Mouse (Mus musculus): ENCODE measurements around the gene Alpk3. TPM values are rescaled to one million over a fixed set of nuclear protein-coding genes. Genes with fewer than 3 reads are reported as not detected.
"Not testable (repeated sequence)": the region's sequence is repeated elsewhere in the genome, so short reads cannot be mapped to it uniquely, and the experiment has no call there.

The Alpk3 gene
- total and polyA plus RNA-seq, 2 experiments from 2014 or later = 0.16 TPM

GRCm38 (mm10) chr7:81133416-81133815 lies 76.0 kb downstream of the Alpk3 start:
- H3K36me3 ChIP-seq (ENCODE audit: insufficient read depth, low read length) = no peaks in the 10 kb centered on the region
- H3K27me3 ChIP-seq (ENCODE audit: insufficient read depth, low read length) = no peaks in the 10 kb centered on the region
- H3K9ac ChIP-seq (replicated peaks; ENCODE audit: low read length) = no peak overlapping the region
- 61% methylated on average over 6 of the region's 6 CpGs for WGBS
- DNase-seq (ENCODE audit: low spot score) = no peak
- no peak for TF ChIP-seq CTCF (IDR thresholded peaks at IDR 0.05; ENCODE audit: low read depth)
- H3K27ac ChIP-seq = no peak overlapping the region
- H3K4me3 ChIP-seq (ENCODE audit: low read length) = no peak overlapping the region
- H3K4me2 ChIP-seq (ENCODE audit: low read depth, low read length) = no peak overlapping the region
- H3K9me3 ChIP-seq (ENCODE audit: low read length) = no peaks in the 10 kb centered on the region
- no peak for ATAC-seq
- 0 out of 2 replicates have a peak, but pooled peaks cover 8% of the 10 kb centered on the region for H3K4me1 ChIP-seq (ENCODE audit: insufficient read depth, low read length)

- H3K9ac ChIP-seq (replicated peaks; ENCODE audit: low read length) = no peak overlapping the region
- no peak overlapping the region for H3K4me2 ChIP-seq (ENCODE audit: low read depth, low read length)
- 0 out of 2 replicates have a peak overlapping the region, but pooled peaks have one; percentile 70 for H3K27ac ChIP-seq
- no peak overlapping the region for H3K4me3 ChIP-seq (ENCODE audit: low read length)
- H3K9me3 ChIP-seq (ENCODE audit: low read length) = no peaks in the 10 kb centered on the region
- ATAC-seq = peak; percentile 16; the same call in 1 of the 2 replicates
- no peak for TF ChIP-seq CTCF (IDR thresholded peaks at IDR 0.05; ENCODE audit: low read depth)
- H3K36me3 ChIP-seq (ENCODE audit: insufficient read depth, low read length) = no peaks in the 10 kb centered on the region
- 0 out of 2 replicates have a peak, but pooled peaks cover 8% of the 10 kb centered on the region for H3K4me1 ChIP-seq (ENCODE audit: insufficient read depth, low read length)
- H3K27me3 ChIP-seq (ENCODE audit: insufficient read depth, low read length) = no peaks in the 10 kb centered on the region
- 78% methylated on average over 2 of the region's 2 CpGs for WGBS
- DNase-seq (ENCODE audit: low spot score) = no peak
These were observed 76.5 kb downstream of the Alpk3 start for GRCm38 (mm10) chr7:81133941-81134340.

- no peaks in the 10 kb centered on the region for H3K27me3 ChIP-seq (ENCODE audit: insufficient read depth, low read length)
- 0 out of 2 replicates have a peak, but pooled peaks cover 8% of the 10 kb centered on the region for H3K4me1 ChIP-seq (ENCODE audit: insufficient read depth, low read length)
- no peaks in the 10 kb centered on the region for H3K9me3 ChIP-seq (ENCODE audit: low read length)
- TF ChIP-seq CTCF (IDR thresholded peaks at IDR 0.05; ENCODE audit: low read depth) = peak; percentile 51
- ATAC-seq = peak; percentile 94
- no peaks in the 10 kb centered on the region for H3K36me3 ChIP-seq (ENCODE audit: insufficient read depth, low read length)
- H3K4me2 ChIP-seq (ENCODE audit: low read depth, low read length) = peak overlapping the region; percentile 25
- 0 out of 2 replicates have a peak overlapping the region, but pooled peaks have one; percentile 4 for H3K9ac ChIP-seq (replicated peaks; ENCODE audit: low read length)
- DNase-seq (ENCODE audit: low spot score) = peak; percentile 79
- WGBS = 18% methylated on average over 9 of the region's 9 CpGs
- H3K4me3 ChIP-seq (ENCODE audit: low read length) = no peak overlapping the region
- peak overlapping the region; percentile 70; the same call in 1 of the 2 replicates for H3K27ac ChIP-seq
These were observed 77.2 kb downstream of the Alpk3 start for GRCm38 (mm10) chr7:81134614-81135067.

GRCm38 (mm10) chr7:81137292-81137691 lies 79.9 kb downstream of the Alpk3 start:
- Histone ChIP-seq H3K9me3 (ENCODE audit: low read length) (no peaks in the 10 kb centered on the region), H3K4me3 (ENCODE audit: low read length) (no peak overlapping the region), H3K36me3 (ENCODE audit: insufficient read depth, low read length) (no peaks in the 10 kb centered on the region), H3K9ac (replicated peaks; ENCODE audit: low read length) (no peak overlapping the region), H3K27me3 (ENCODE audit: insufficient read depth, low read length) (no peaks in the 10 kb centered on the region), H3K27ac (no peak overlapping the region), H3K4me2 (ENCODE audit: low read depth, low read length) (no peak overlapping the region), H3K4me1 (ENCODE audit: insufficient read depth, low read length) (0 out of 2 replicates have a peak, but pooled peaks cover 8% of the 10 kb centered on the region)
- ATAC-seq = no peak
- 80% methylated on average over 5 of the region's 5 CpGs for WGBS
- TF ChIP-seq CTCF (IDR thresholded peaks at IDR 0.05; ENCODE audit: low read depth) = no peak
- no peak for DNase-seq (ENCODE audit: low spot score)

GRCm38 (mm10) chr7:81139100-81139499 lies 81.7 kb downstream of the Alpk3 start:
- DNase-seq (ENCODE audit: low spot score) = no peak
- no peak overlapping the region for H3K9ac ChIP-seq (replicated peaks; ENCODE audit: low read length)
- H3K4me2 ChIP-seq (ENCODE audit: low read depth, low read length) = no peak overlapping the region
- H3K9me3 ChIP-seq (ENCODE audit: low read length) = no peaks in the 10 kb centered on the region
- 86% methylated on average over 7 of the region's 7 CpGs for WGBS
- no peaks in the 10 kb centered on the region for H3K27me3 ChIP-seq (ENCODE audit: insufficient read depth, low read length)
- H3K4me3 ChIP-seq (ENCODE audit: low read length) = no peak overlapping the region
- no peak overlapping the region for H3K27ac ChIP-seq
- ATAC-seq = no peak
- no peak for TF ChIP-seq CTCF (IDR thresholded peaks at IDR 0.05; ENCODE audit: low read depth)
- H3K4me1 ChIP-seq (ENCODE audit: insufficient read depth, low read length) = no peaks in the 10 kb centered on the region
- no peaks in the 10 kb centered on the region for H3K36me3 ChIP-seq (ENCODE audit: insufficient read depth, low read length)

GRCm38 (mm10) chr7:81139671-81140404 lies 82.4 kb downstream of the Alpk3 start:
- H3K4me3 ChIP-seq (ENCODE audit: low read length) = no peak overlapping the region
- H3K4me2 ChIP-seq (ENCODE audit: low read depth, low read length) = no peak overlapping the region
- H3K27ac ChIP-seq = no peak overlapping the region
- H3K9me3 ChIP-seq (ENCODE audit: low read length) = no peaks in the 10 kb centered on the region
- DNase-seq (ENCODE audit: low spot score) = no peak
- no peak for TF ChIP-seq CTCF (IDR thresholded peaks at IDR 0.05; ENCODE audit: low read depth)
- H3K4me1 ChIP-seq (ENCODE audit: insufficient read depth, low read length) = no peaks in the 10 kb centered on the region
- no peaks in the 10 kb centered on the region for H3K27me3 ChIP-seq (ENCODE audit: insufficient read depth, low read length)
- no peak for ATAC-seq
- WGBS = 86% methylated on average over 5 of the region's 5 CpGs
- no peak overlapping the region for H3K9ac ChIP-seq (replicated peaks; ENCODE audit: low read length)
- H3K36me3 ChIP-seq (ENCODE audit: insufficient read depth, low read length) = no peaks in the 10 kb centered on the region

- Histone ChIP-seq H3K4me3 (ENCODE audit: low read length) (no peak overlapping the region), H3K36me3 (ENCODE audit: insufficient read depth, low read length) (no peaks in the 10 kb centered on the region), H3K9ac (replicated peaks; ENCODE audit: low read length) (no peak overlapping the region), H3K27ac (no peak overlapping the region), H3K9me3 (ENCODE audit: low read length) (no peaks in the 10 kb centered on the region), H3K4me1 (ENCODE audit: insufficient read depth, low read length) (no peaks in the 10 kb centered on the region), H3K27me3 (ENCODE audit: insufficient read depth, low read length) (no peaks in the 10 kb centered on the region), H3K4me2 (ENCODE audit: low read depth, low read length) (no peak overlapping the region)
- WGBS = 79% methylated on average over 1 of the region's 1 CpGs
- TF ChIP-seq CTCF (IDR thresholded peaks at IDR 0.05; ENCODE audit: low read depth) = no peak
- DNase-seq (ENCODE audit: low spot score) (no peak), ATAC-seq (no peak)
These were observed 84.1 kb downstream of the Alpk3 start for GRCm38 (mm10) chr7:81141541-81141940.

- not testable (repeated sequence) for DNase-seq (ENCODE audit: low spot score); H3K9ac ChIP-seq (replicated peaks; ENCODE audit: low read length); H3K27ac ChIP-seq; H3K36me3 ChIP-seq (ENCODE audit: insufficient read depth, low read length); ATAC-seq; H3K9me3 ChIP-seq (ENCODE audit: low read length); H3K4me1 ChIP-seq (ENCODE audit: insufficient read depth, low read length); H3K4me3 ChIP-seq (ENCODE audit: low read length); H3K4me2 ChIP-seq (ENCODE audit: low read depth, low read length); H3K27me3 ChIP-seq (ENCODE audit: insufficient read depth, low read length)
- 67% methylated on average over 4 of the region's 4 CpGs for WGBS
These were observed 85.7 kb downstream of the Alpk3 start for GRCm38 (mm10) chr7:81143056-81143455.
